Mouse (Mus musculus): ENCODE measurements around the gene Ubac2. TPM values are rescaled to one million over a fixed set of nuclear protein-coding genes. Genes with fewer than 3 reads are reported as not detected.

The Ubac2 gene
- total RNA-seq, 2 experiments from 2014 or later, result 25.9 to 27.4 TPM

DNA sequence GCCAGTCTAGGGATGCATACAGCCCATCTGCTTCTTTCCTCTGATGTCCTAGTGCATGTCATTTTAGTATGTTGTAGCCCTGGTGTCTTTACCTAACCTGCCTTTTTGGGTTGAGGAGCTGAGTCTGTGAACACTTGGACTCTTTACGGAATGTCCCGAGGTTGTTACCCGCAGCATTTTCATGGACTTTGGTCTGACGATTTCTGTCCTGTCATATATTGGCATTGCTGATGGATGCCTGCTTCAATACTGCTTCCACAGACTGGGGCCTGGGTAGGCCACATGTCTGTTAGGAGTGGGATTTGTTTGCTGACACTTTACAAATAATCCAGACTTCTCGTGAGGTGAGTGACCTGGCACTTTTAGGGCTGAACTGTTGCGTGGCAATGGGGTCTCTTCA lies 15.3 kb downstream of the Ubac2 start:
- intact Hi-C loops (cut with DNase I), result no loop called here
- no peak for DNase-seq (ENCODE audit: low spot score)

DNA sequence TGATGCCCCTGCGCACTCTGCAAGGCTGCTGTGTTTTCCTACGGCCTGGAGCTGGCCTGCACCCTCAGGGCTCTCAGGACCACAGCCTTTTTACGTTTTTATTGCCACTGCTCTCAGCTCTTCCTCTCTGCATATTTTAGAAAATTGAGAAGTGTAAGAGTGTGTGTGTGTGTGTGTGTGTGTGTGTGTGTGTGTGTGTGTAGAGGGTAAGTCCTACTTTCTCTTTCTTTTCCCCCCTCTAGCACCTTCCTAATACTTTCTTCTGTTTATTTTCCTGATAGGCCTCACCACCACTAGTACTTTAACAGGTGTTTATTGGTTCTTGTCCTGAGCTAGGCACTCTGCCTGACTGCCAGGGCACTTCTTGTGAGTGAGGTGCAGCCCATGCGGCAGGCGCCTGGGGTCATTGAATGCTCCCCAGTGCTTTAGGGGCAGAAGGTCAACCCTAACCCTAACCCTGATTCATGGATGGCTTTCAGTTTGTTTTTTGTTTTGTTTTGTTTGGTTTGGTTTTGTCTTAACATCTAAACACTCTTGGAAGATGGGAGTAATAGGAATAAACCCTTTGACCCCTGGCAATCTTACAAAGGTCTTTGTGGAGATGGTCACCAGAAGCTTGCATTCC lies 16.2 kb downstream of the Ubac2 start:
- intact Hi-C loops (cut with DNase I), result no loop called here

DNA sequence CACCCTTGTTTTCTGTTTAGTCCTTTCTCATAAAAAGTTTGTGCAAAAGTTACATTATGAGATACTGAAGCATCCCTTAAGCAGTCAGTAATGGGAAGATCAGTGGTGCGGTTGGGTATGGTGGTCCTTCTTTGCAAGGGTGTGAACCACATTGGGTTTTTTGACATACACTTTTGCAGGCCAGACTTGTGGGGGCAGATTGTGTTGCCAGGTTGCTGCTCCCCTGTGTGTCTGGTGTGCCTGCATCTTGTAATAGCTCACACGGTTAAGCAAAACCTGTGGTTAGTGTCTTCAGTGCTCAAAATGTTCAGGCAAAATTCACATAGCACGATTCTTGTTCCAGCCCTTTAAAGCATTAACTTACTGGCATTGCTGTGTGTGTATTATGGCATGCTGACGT lies 16.9 kb downstream of the Ubac2 start:
- intact Hi-C loops (cut with DNase I), result no loop called here
- DNase-seq (ENCODE audit: low spot score), result no peak

More for the DNA sequence above, 16.2 kb downstream of the Ubac2 start:
- DNase-seq (ENCODE audit: low spot score), result no peak

DNA sequence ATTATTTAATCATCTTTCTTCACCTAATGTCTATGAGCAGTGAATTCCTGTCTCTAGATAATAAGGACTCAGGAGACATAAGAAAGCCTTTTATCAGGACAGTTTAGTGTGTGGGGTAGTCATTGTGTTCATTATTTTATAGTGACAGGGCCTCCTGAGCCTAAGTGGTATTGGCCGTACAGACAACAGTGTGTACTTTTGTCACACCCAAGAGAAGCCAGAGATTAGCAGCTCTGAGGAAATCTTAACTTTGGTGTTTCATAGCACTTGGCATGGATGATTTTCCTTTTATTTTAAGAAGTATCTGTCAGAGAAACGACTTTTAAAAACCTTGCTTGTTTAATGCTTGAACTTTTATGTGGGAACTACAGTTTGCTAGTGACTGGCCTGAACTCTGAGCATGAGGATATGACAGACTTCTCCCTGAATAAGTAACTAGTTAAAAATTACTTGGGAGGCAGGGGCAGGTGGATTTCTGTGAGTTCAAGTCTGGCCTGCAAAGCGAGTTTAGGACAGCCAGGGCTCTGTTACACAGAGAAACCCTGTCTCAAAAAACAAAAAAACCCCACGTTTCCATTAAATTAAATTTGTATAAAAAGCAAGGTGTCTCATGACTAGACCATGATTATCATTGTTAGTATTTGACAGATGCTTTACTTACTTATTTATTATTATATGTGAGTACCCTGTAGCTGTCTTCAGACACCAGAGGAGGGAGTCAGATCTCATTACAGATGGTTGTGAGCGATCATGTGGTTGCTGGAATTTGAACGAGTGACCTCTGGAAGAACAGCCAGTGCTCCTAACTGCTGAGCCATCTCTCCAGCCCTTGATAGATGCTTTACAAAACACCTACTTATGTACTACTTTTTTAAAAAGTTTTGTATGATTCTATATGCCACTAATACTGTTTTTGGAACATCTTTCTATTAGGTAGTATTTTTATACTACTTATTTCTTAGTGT lies 18.0 kb downstream of the Ubac2 start:
- no peak for DNase-seq (ENCODE audit: low spot score)
- intact Hi-C loops (cut with DNase I), result no loop called here

GRCm38 (mm10) chr14:121897773-121898172 lies 19.4 kb downstream of the Ubac2 start:
- intact Hi-C loops (cut with DNase I), result no loop called here
- no peak for DNase-seq (ENCODE audit: low spot score)

DNA sequence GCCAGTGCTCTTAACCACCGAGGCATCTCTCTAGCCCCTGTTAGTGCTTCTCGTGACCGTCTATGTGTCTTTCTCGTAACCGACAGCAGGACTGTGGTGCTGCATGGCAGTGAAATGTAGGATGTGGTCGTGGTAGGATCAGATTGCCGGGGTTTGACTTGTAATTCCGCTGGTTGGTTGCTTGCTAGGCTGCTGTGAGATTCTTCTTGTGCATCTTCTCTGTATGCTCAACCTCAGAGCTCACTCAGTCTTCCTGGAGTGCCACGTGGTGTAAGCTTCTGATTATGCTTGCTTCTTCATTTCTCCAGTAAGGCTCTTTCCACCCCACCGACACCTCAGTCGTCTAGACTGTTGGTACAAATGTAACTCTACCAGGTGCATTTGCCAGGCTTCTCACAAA lies 20.1 kb downstream of the Ubac2 start:
- intact Hi-C loops (cut with DNase I), result no loop called here
- no peak for DNase-seq (ENCODE audit: low spot score)

- no peak for DNase-seq (ENCODE audit: low spot score)
- intact Hi-C loops (cut with DNase I), result no loop called here
Observed at GRCm38 (mm10) chr14:121899071-121899470, 20.7 kb downstream of the Ubac2 start.

- DNase-seq (ENCODE audit: low spot score), result no peak
- intact Hi-C loops (cut with DNase I), result no loop called here
Observed at GRCm38 (mm10) chr14:121901511-121901910, 23.1 kb downstream of the Ubac2 start.

GRCm38 (mm10) chr14:121903381-121903876 lies 25.0 kb downstream of the Ubac2 start:
- DNase-seq (ENCODE audit: low spot score), result no peak
- intact Hi-C loops (cut with DNase I), result no loop called here

- intact Hi-C loops (cut with DNase I), result no loop called here
- DNase-seq (ENCODE audit: low spot score), result no peak
Observed at GRCm38 (mm10) chr14:121904754-121905153, 26.3 kb downstream of the Ubac2 start.

DNA sequence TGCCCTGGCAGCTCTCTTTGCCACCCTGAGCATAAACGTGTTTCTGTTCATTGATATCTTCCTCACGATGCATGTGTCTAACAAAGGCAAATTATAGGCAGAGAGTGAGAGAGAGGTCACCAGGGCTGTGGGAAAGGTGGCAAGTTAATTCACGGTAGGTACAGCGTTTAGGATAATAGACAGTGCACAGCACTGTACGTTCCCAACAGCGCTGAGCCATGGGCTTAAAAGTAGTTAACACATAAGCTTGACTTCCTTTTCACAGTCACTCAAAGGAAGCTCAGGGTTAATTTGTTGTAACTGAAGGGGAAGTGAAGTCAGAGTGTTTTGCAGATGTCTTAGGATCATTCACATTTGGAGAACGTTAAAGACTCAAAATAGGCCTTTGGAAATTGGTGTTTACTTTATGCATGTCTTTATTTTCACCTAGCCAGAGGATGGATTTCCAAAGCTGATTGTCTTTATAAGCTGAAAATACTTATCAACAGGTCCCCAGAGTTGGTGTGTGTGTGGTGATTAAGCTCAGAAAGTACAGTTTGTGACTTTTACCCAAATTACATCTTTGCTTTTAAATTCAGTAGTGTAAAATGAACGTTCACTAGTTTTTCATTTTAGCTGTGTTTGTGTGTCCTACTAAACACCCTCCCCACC lies 28.0 kb downstream of the Ubac2 start:
- no peak for DNase-seq (ENCODE audit: low spot score)
- intact Hi-C loops (cut with DNase I), result no loop called here

- no peak for DNase-seq (ENCODE audit: low spot score)
- intact Hi-C loops (cut with DNase I), result no loop called here
Observed at GRCm38 (mm10) chr14:121906992-121907681, 28.7 kb downstream of the Ubac2 start.

DNA sequence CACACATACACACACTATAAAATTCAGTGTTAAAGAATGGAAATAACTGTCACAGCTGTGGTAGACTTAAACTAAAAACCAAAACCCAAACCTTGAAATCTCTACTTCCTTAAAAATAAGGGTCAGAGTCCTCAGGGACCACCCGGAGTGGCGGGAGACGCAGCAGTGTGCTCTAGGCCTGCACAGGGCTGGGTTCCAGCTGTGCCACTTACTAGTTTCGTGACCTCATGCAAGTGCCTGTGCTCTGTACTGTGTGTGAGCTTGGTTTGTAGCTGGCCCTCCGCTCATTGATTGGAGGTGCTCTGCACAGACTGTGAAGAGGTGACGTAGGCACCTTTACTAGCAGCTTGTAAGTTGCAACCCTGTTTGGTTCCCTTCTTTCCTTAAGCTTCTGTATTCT lies 31.4 kb downstream of the Ubac2 start:
- intact Hi-C loops (cut with DNase I), result no loop called here
- no peak for DNase-seq (ENCODE audit: low spot score)

DNA sequence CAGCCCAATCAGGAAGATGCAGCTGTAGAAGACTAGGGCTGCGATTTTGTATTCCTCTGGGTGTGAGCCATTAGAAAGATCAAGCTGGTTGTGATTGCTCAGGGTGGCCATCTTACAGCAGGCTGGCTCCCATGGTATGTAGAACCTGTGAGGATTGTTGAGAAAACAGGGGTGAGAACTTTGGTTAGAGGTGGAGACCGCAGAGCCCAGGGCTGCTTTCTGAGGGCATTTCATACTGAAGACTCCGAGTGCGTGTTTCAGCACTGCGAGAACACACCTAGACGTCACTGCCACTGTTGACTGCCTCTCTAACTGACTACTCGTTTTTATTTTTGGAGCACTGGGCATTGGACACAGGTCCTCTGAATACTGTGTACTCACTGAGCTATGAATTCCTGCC lies 34.1 kb downstream of the Ubac2 start:
- DNase-seq (ENCODE audit: low spot score), result no peak
- intact Hi-C loops (cut with DNase I), result no loop called here

GRCm38 (mm10) chr14:121915143-121915542 lies 36.7 kb downstream of the Ubac2 start:
- intact Hi-C loops (cut with DNase I), result no loop called here
- no peak for DNase-seq (ENCODE audit: low spot score)

DNA sequence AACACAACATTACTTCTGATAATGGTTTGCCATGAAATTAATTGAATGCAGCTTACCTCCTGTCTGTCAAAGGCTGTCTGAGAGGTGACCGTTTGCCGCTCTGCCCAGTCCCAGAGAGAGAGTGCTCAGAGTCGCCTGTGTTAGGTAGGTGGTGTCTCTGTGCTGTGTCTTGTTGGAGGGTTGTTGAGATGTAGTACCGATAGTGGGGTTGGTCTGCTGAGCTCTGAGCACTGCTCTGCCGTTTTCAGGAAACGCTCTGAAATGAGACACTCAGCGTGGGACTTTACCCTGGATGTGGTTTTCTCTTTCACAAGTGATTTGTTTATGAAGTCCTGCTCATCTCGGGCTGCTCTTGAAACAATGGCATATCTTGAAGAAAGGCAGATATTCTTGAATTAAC lies 37.2 kb downstream of the Ubac2 start, which contains the start of gene Gpr18:
TSS of gene Gpr18 (minus strand) at position 161 of the 400 bp plus-strand sequence.
- no peak for DNase-seq (ENCODE audit: low spot score)
- intact Hi-C loops (cut with DNase I), result no loop called here

DNA sequence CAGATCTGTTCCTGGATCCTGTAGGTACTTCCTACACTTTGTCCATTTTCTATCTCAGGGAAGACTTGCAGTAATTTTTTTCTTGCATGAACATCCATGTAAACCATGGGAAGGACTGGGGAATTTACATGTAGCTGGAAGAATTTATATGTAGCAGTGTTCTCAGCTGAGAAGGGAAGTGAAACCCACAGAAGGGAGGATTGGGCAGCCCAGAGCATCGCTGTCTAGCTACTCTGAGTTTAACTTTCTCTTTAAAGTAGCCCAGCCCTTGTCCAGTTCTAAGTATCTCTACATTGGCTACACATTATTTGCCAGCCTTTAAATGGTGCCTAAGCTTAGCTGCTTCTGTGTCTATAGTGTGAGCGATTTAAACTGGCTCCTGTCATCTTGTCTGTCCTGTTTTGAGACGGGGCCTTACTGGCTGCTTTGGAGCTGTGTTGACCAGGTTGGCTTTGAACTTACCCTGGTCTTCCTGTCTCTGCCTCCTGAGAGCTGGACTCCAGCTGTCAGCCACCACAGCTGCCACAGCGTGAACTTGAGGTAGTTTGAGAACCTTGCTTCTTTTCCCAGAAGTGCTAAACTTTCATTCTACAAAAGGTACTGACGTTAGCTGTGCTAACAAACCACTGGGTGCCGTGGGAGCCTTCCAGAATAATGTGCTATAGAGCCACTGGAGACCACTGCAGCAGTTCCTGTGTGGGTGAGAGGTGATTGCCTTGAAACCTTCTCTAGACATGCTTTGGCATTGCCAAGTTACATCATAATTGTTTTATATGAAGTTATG lies 38.1 kb downstream of the Ubac2 start:
- intact Hi-C loops (cut with DNase I), result no loop called here

DNA sequence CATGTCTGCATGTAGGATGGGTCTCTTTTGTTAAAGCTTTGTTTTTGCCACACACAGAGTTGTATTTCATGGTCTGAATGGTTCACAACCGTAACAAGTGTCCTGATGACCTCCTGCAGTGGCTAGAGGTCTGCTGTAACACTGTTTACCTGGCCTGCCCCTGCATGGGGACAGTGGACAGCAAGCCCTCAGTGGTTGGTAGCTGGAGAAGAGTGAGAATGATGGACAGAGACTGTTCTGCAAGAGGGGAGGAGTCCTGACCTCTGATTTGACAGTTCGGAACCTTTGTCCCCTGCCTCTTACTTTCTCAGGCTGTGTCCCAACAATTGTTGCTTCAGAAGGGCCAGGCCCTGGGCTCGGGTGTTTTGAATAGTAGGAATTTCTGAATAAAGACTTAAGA lies 39.8 kb downstream of the Ubac2 start:
- no peak for DNase-seq (ENCODE audit: low spot score)
- intact Hi-C loops (cut with DNase I), result no loop called here

More for the DNA sequence above, 38.1 kb downstream of the Ubac2 start:
- DNase-seq (ENCODE audit: low spot score), result no peak

DNA sequence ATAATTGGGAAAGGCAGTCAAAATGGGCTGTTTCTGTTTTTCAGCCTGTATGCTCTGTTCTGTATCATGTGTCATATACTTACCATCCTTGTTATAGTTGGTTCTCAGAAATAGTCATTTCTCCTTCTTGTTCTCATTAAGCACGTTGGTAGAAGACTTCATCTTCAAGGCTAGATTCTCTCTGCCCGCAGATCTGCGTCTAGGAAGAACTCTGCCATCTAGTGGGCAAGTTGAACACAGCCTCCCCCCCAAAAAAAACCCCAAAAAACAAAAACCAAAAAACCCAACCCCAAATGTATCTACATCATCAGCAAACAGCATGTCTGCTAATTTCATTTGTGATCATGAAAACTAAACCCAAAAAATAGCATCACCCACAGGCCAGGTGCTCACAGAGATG lies 41.3 kb downstream of the Ubac2 start:
- no peak for DNase-seq (ENCODE audit: low spot score)
- intact Hi-C loops (cut with DNase I), result loop anchor here (1.0 to 10.0 kb wide), 2 partner anchors 54 to 215 kb away; no protein-coding TSS in a partner anchor
